Mouse (Mus musculus) liver, embryonic 14.5 days (tissue): ENCODE measurements around the gene Cpt1b. TPM values are rescaled to one million over a fixed set of nuclear protein-coding genes. Genes with fewer than 3 reads are reported as not detected.

Experiments used
- ATAC-seq: fragments of 200-750 bp; cut with Nextera tagmentation; 2 replicates; pipeline ENCODE4 v1.8.0; 2017; ENCODE audit warnings: moderate number of reproducible peaks, mild to moderate bottlenecking, moderate library complexity; ENCODE audit not compliant: insufficient read depth
- DNase-seq, 3 experiments: peaks; one replicate each; pipeline ENCODE4 v3.0.0-alpha.2; 2012 to 2013; ENCODE audit warnings: low read depth in 3 of 3, low spot score in 3 of 3
- H3K27ac ChIP-seq: fragments of 300-500 bp; sonication (generic); 2 replicates; pipeline ENCODE4 v1.5.1; 2014; ENCODE audit warnings: moderate library complexity, mild to moderate bottlenecking, control low read depth, inconsistent platforms
- H3K27me3 ChIP-seq: fragments of 300-500 bp; sonication (generic); 2 replicates; pipeline ENCODE4 v1.6.1; 2014; ENCODE audit warnings: mild to moderate bottlenecking, low read length, moderate library complexity; ENCODE audit not compliant: control insufficient read depth, insufficient read depth
- H3K36me3 ChIP-seq: fragments of 300-500 bp; sonication (generic); replicated peaks from 2 replicates; pipeline ENCODE4 v1.6.1; 2014; ENCODE audit warnings: low read depth; ENCODE audit not compliant: control insufficient read depth, insufficient read depth
- H3K4me1 ChIP-seq, 2 experiments: fragments of 200-500 bp in 1 of 2; fragments of 300-500 bp in 1 of 2; sonication (generic) in 1 of 2; replicated peaks; 2 replicates each; pipeline ENCODE4 v1.6.1; 2012 to 2014; ENCODE audit warnings: antibody characterized with exemption in 1 of 2, inconsistent platforms in 1 of 2, low read length in 1 of 2; ENCODE audit not compliant: control insufficient read depth in 2 of 2, insufficient read depth in 2 of 2
- H3K4me2 ChIP-seq: fragments of 300-500 bp; sonication (generic); 2 replicates; pipeline ENCODE4 v1.6.1; 2014; ENCODE audit warnings: low read depth, mild to moderate bottlenecking, control low read depth, moderate library complexity
- H3K4me3 ChIP-seq, 2 experiments: fragments of 200-500 bp in 1 of 2; fragments of 300-500 bp in 1 of 2; sonication (generic) in 1 of 2; 2 replicates each; pipeline ENCODE4 v1.5.1; 2012 to 2014; ENCODE audit warnings: low read depth in 2 of 2, low read length in 2 of 2, mild to moderate bottlenecking in 2 of 2, control low read depth in 1 of 2, inconsistent platforms in 1 of 2, moderate library complexity in 1 of 2; ENCODE audit not compliant: insufficient read depth in 1 of 2
- H3K9ac ChIP-seq: fragments of 300-500 bp; sonication (generic); replicated peaks from 2 replicates; pipeline ENCODE4 v1.6.1; 2014; ENCODE audit warnings: mild to moderate bottlenecking, control low read depth, moderate library complexity
- H3K9me3 ChIP-seq: fragments of 300-500 bp; sonication (generic); 2 replicates; pipeline ENCODE4 v1.6.1; 2016; ENCODE audit warnings: low read length, mixed read lengths; ENCODE audit not compliant: control insufficient read depth
- CTCF ChIP-seq: IDR thresholded peaks from 2 replicates; pipeline ENCODE4 v1.5.1; 2016; ENCODE audit warnings: antibody characterized with exemption, low read depth, control low read depth
- EP300 ChIP-seq: IDR thresholded peaks from 2 replicates; pipeline ENCODE4 v1.6.1; 2016; ENCODE audit warnings: antibody characterized with exemption, low read depth
- WGBS: fragments of 180-500 bp; shearing (Covaris S2); extraction: QIAGEN DNeasy Blood & Tissue Kit; methylation state at CpG from one replicate; pipeline ENCODE4 v1.1.7; 2014; ENCODE audit not compliant: insufficient replicate concordance; 5-methylcytosine and 5-hydroxymethylcytosine counted together
- polyA plus RNA-seq, 2 experiments: library from polyadenylated mRNA; depleted of rRNA in 1 of 2; stranded (reverse) in 1 of 2; unstranded in 1 of 2; fragments of >200 nt; fragmentation: Nextera tagmentation in 1 of 2; extraction: Ambion mirVana in 1 of 2; gene quantifications; 2 replicates each; pipeline versions ENCODE4 v1.2.1 to v1.2.3; 2012 to 2014

Gene Cpt1b
- polyA plus RNA-seq, 2 experiments: 1.5 to 2.1 TPM

GRCm38 (mm10) chr15:89461321-89461720, 35.7 kb upstream of the Cpt1b start:
- H3K27me3 ChIP-seq: no peaks in the 10 kb centered on the region; the same call in none of the 2 replicates
- WGBS: 62% methylated on average over 15 of the region's 15 CpGs
- no peak overlapping the region for H3K4me2 ChIP-seq
- no peaks in the 10 kb centered on the region for H3K9me3 ChIP-seq
- no peak overlapping the region for H3K9ac ChIP-seq
- no peak for DNase-seq
- no peak for ATAC-seq
- H3K4me1 ChIP-seq: no peaks in the 10 kb centered on the region
- TF ChIP-seq CTCF (no peak), EP300 (no peak)
- H3K36me3 ChIP-seq: no peaks in the 10 kb centered on the region
- H3K27ac ChIP-seq: no peak overlapping the region
- no peak overlapping the region for H3K4me3 ChIP-seq

DNA sequence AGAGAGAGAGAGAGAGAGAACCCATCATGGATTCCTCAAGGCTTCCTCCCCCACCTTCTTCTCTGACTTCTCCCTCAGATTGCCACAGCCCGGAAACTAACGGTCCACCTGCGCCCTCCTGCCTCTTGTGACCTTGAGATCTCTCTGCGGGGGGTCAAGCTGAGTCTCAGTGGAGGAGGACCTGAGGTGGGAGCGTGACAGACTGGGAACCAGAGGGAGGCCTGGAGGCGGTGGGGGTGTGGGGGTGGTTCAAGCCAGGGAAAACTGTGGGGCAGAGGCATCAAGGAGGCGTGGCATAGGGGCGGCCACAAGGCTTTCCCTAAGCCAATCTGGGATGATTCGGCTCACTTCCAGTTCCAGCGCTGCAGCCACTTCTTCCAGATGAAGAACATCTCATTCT, 34.6 kb upstream of the Cpt1b start:
- Histone ChIP-seq H3K9me3 (no peaks in the 10 kb centered on the region), H3K4me3 (no peak overlapping the region), H3K27ac (no peak overlapping the region), H3K9ac (no peak overlapping the region), H3K36me3 (no peaks in the 10 kb centered on the region), H3K4me2 (no peak overlapping the region), H3K27me3 (no peaks in the 10 kb centered on the region; the same call in none of the 2 replicates), H3K4me1 (no peaks in the 10 kb centered on the region)
- WGBS: 61% methylated on average over 10 of the region's 10 CpGs
- TF ChIP-seq CTCF (no peak), EP300 (no peak)
- DNase-seq (no peak), ATAC-seq (no peak)

DNA sequence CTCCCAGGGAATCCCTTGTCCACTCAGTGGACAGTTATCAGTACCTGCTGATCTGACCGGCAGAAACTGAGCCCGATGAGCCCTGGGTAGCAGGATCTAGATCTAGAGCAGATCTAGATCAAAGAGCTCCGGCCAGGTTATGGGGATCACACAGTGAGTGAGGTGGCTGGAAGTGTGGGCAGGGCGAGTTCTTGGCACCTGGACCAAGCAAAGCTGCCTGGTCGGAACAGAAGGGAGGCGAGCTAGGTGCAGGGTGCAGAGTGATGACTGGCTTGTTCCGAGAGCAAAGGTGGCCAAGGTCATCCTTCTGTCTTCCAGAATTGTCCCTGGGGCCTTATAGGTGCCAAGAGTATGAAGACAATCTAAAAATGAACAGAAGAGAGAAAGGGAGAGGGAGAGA, 34.2 kb upstream of the Cpt1b start:
- 68% methylated on average over 7 of the region's 7 CpGs for WGBS
- DNase-seq (no peak), ATAC-seq (no peak)
- no peaks in the 10 kb centered on the region for H3K36me3 ChIP-seq
- TF ChIP-seq CTCF (no peak), EP300 (no peak)
- no peak overlapping the region for H3K9ac ChIP-seq
- H3K9me3 ChIP-seq: no peaks in the 10 kb centered on the region
- H3K4me3 ChIP-seq: no peak overlapping the region
- peaks cover 4% of the 10 kb centered on the region for H3K27me3 ChIP-seq
- H3K27ac ChIP-seq: no peak overlapping the region
- H3K4me1 ChIP-seq: no peaks in the 10 kb centered on the region
- no peak overlapping the region for H3K4me2 ChIP-seq

DNA sequence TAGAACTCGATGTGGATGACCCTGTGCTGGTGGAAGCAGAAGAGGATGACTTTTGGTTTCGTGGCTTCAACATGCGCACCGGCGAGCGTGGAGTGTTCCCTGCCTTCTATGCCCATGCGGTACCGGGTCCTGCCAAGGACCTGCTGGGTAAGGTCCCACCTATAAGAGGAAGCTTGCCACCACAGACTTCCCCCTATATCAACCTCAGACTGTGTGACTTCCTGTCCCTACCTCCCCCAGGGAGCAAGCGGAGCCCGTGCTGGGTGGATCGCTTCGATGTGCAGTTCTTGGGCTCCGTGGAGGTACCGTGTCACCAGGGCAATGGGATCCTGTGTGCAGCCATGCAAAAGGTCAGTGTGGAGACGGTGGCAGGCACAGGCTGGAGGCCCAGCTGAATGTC, 33.3 kb upstream of the Cpt1b start:
- no peaks in the 10 kb centered on the region for H3K9me3 ChIP-seq
- no peak for ATAC-seq
- H3K9ac ChIP-seq: no peak overlapping the region
- no peaks in the 10 kb centered on the region for H3K36me3 ChIP-seq
- peaks cover 13% of the 10 kb centered on the region for H3K27me3 ChIP-seq
- H3K4me3 ChIP-seq: no peak overlapping the region
- no peak overlapping the region for H3K27ac ChIP-seq
- no peak for TF ChIP-seq CTCF
- no peak for TF ChIP-seq EP300
- no peak overlapping the region for H3K4me2 ChIP-seq
- no peaks in the 10 kb centered on the region for H3K4me1 ChIP-seq
- 24% methylated on average over 15 of the region's 15 CpGs for WGBS
- DNase-seq: no peak

DNA sequence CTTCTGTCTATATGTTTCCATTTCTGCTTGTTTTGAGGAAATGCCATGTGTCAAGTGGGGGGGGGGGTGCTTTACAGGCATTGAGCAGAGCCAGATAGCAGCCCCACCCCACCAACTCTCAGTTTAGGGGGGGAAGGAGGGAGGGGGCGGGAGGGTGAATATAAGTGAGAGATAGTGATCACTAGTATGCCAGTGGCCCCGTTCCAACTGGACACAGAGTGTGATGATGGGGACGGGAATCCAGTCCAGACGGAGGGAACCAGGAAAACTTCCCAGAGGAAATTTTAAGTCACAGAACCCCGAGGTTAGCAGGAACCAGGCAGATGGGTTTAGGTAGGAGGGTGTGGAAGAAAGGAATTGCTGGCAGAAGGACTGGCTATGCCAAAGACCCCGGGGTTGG, 30.0 kb upstream of the Cpt1b start:
- Histone ChIP-seq H3K4me2 (no peak overlapping the region), H3K27ac (no peak overlapping the region), H3K9ac (no peak overlapping the region), H3K4me3 (no peak overlapping the region), H3K36me3 (no peaks in the 10 kb centered on the region), H3K4me1 (no peaks in the 10 kb centered on the region), H3K27me3 (peaks cover 19% of the 10 kb centered on the region), H3K9me3 (no peaks in the 10 kb centered on the region)
- 51% methylated on average over 6 of the region's 6 CpGs for WGBS
- DNase-seq (no peak), ATAC-seq (no peak)
- no peak for TF ChIP-seq CTCF
- no peak for TF ChIP-seq EP300
